Mouse (Mus musculus) forebrain, embryonic 10.5 days (tissue): ENCODE measurements around the gene Arid2. TPM values are rescaled to one million over a fixed set of nuclear protein-coding genes. Genes with fewer than 3 reads are reported as not detected.
A peak's percentile ranks its signal among the peaks of the same experiment; 100 is the strongest.

Experiments
- DNase-seq: peaks from one replicate; pipeline ENCODE4 v3.0.0-alpha.2; 2017; ENCODE audit warnings: low spot score; ENCODE audit errors: extremely low spot score
- H3K27ac ChIP-seq: fragments of 300-500 bp; sonication (generic); 2 replicates; pipeline ENCODE4 v1.5.1; 2016; ENCODE audit warnings: mild to moderate bottlenecking
- H3K27me3 ChIP-seq: fragments of 300-500 bp; sonication (generic); 2 replicates; pipeline ENCODE4 v1.6.1; 2016; ENCODE audit warnings: mild to moderate bottlenecking; ENCODE audit not compliant: poor library complexity, severe bottlenecking
- H3K36me3 ChIP-seq: fragments of 300-500 bp; sonication (generic); replicated peaks from 2 replicates; pipeline ENCODE4 v1.6.1; 2016; ENCODE audit warnings: mild to moderate bottlenecking, moderate library complexity
- H3K4me1 ChIP-seq: fragments of 300-500 bp; sonication (generic); 2 replicates; pipeline ENCODE4 v1.6.1; 2016
- H3K4me3 ChIP-seq: fragments of 300-500 bp; sonication (generic); 2 replicates; pipeline ENCODE4 v1.5.1; 2016; ENCODE audit warnings: mild to moderate bottlenecking, moderate library complexity
- H3K9me3 ChIP-seq: fragments of 300-500 bp; sonication (generic); 2 replicates; pipeline ENCODE4 v1.6.1; 2016; ENCODE audit warnings: mild to moderate bottlenecking, moderate library complexity
- WGBS: fragments of 180-500 bp; shearing (Covaris S2); methylation state at CpG from one replicate; pipeline ENCODE4 v1.1.7; 2016; 5-methylcytosine and 5-hydroxymethylcytosine counted together
- polyA plus RNA-seq: library from polyadenylated mRNA; unstranded; fragments of >200 nt; fragmentation: Nextera tagmentation; extraction: Ambion mirVana; gene quantifications from 2 replicates; pipeline ENCODE4 v1.2.1, GENCODE M21; 2016

Arid2 gene
- polyA plus RNA-seq, 1 experiment from 2014 or later, result 28.7 TPM

- Histone ChIP-seq H3K27ac (no peak overlapping the region), H3K4me1 (peaks cover 6% of the 10 kb centered on the region; the same call in 1 of the 2 replicates), H3K27me3 (no peaks in the 10 kb centered on the region), H3K4me3 (no peak overlapping the region), H3K9me3 (no peaks in the 10 kb centered on the region), H3K36me3 (peaks cover 88% of the 10 kb centered on the region)
- 95% methylated on average over 2 of the region's 2 CpGs for WGBS
- no peak for DNase-seq
These were observed 13.0 kb upstream of the Arid2 start for GRCm38 (mm10) chr15:96274341-96274740.

- Histone ChIP-seq H3K4me3 (no peak overlapping the region), H3K27ac (no peak overlapping the region), H3K9me3 (peaks cover 3% of the 10 kb centered on the region), H3K27me3 (no peaks in the 10 kb centered on the region), H3K4me1 (peaks cover 6% of the 10 kb centered on the region; the same call in 1 of the 2 replicates), H3K36me3 (peaks cover 88% of the 10 kb centered on the region)
- no peak for DNase-seq
- 85% methylated on average over 2 of the region's 2 CpGs for WGBS
These were observed 12.1 kb upstream of the Arid2 start for GRCm38 (mm10) chr15:96275198-96275597.

- 94% methylated on average over 9 of the region's 9 CpGs for WGBS
- Histone ChIP-seq H3K27me3 (no peaks in the 10 kb centered on the region), H3K27ac (no peak overlapping the region), H3K36me3 (peaks cover 91% of the 10 kb centered on the region), H3K4me1 (peaks cover 6% of the 10 kb centered on the region; the same call in 1 of the 2 replicates), H3K4me3 (no peak overlapping the region), H3K9me3 (peaks cover 8% of the 10 kb centered on the region)
- no peak for DNase-seq
These were observed 11.4 kb upstream of the Arid2 start for GRCm38 (mm10) chr15:96275810-96276493.

DNA sequence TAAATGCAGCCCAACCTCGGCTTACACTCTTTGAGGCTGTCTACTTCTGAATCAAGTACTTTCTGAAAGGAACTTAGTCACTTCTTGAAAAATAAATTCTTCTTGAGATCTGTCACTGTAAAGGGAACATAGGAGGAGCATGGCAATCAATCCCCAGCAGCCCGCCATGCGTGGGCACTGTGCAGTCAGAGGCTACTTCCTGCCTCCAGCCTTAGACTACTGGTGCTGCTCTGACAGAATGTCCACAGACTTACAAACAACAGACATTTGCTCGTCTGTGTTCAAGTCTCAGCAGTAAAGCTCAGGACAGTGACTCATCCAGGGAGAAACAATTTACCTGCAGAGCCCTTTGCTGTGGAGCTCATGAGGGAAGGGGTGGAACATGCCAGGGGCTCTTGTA lies 10.3 kb upstream of the Arid2 start:
- Histone ChIP-seq H3K36me3 (peaks cover 96% of the 10 kb centered on the region), H3K27ac (no peak overlapping the region), H3K4me3 (no peak overlapping the region), H3K4me1 (peaks cover 18% of the 10 kb centered on the region), H3K27me3 (no peaks in the 10 kb centered on the region), H3K9me3 (peaks cover 13% of the 10 kb centered on the region)
- DNase-seq, result no peak
- 94% methylated on average over 4 of the region's 4 CpGs for WGBS

DNA sequence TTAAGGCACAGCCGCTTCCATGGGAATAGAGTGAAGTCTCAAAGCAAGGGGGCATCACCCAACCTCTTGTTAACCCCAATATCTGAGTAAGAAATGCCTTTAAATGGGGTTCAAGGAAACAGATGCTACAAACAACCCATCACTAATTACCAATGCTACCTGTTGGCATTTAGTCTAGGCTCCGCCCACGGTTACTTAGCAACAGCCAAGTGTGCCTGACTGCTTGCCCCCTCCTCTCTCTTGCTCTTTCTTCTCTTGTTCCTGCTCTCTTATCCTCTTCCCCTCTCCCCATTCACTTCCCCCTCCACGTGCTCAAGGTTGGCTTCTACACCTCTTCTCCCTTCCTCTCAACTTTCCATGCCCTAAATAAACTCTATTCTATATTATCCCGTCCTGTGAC lies 6.1 kb upstream of the Arid2 start:
- no peak for DNase-seq
- peaks cover 64% of the 10 kb centered on the region for H3K36me3 ChIP-seq
- H3K4me3 ChIP-seq, result no peak overlapping the region; the same call in 1 of the 2 replicates
- peaks cover 13% of the 10 kb centered on the region for H3K9me3 ChIP-seq
- H3K27ac ChIP-seq, result no peak overlapping the region
- 85% methylated on average over 5 of the region's 5 CpGs for WGBS
- H3K27me3 ChIP-seq, result no peaks in the 10 kb centered on the region
- peaks cover 40% of the 10 kb centered on the region for H3K4me1 ChIP-seq

DNA sequence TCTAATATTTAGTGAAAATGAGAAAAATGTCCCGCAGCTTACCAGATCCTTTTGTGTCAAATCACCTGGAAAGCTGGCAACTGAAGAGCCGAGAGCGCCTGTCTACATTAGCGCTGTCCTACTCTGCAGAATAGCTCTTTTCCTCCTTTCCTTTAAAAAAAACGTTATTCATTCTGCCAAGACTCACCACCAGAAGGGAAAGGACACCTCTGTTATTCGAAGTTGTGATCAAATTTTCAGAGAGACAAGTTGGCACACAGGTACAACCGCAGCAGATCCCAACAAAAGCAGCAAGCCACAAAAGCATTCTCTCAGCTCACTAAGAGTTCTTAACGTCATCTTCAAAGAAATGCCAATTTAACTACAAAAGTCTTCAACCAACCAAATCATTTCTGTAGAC lies 4.2 kb upstream of the Arid2 start:
- H3K36me3 ChIP-seq, result peaks cover 46% of the 10 kb centered on the region
- no peaks in the 10 kb centered on the region for H3K27me3 ChIP-seq
- peak overlapping the region; percentile 93 for H3K4me3 ChIP-seq
- H3K4me1 ChIP-seq, result peaks cover 40% of the 10 kb centered on the region
- 77% methylated on average over 8 of the region's 8 CpGs for WGBS
- no peak overlapping the region for H3K27ac ChIP-seq
- no peak for DNase-seq
- H3K9me3 ChIP-seq, result peaks cover 13% of the 10 kb centered on the region

DNA sequence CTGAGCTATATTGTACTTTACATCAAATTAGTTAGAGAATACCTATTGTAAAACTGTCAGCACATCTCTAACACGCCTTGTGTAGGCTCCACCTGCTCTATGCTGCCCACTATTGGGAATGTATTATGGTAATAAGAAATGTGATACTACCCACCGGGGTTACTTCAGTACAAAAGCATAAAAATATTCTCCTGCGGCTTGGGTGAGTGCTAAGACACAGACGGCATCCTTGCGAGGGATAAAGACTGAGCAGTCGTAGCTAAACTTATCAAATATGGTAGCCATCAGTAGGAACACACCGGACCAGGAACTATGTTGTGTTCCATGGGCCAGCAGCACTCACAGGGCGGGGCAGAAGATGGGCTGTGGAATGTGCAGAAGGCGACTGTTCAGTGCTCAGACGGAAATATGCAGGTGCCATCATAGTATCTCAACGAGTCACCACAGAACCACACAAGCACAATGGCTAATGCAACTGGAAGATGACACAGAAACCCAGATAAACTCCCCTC lies 3.3 kb upstream of the Arid2 start:
- no peaks in the 10 kb centered on the region for H3K27me3 ChIP-seq
- H3K27ac ChIP-seq, result peak overlapping the region; percentile 100
- H3K9me3 ChIP-seq, result peaks cover 13% of the 10 kb centered on the region
- WGBS, result 33% methylated on average over 11 of the region's 11 CpGs
- DNase-seq, result peak; percentile 38
- H3K36me3 ChIP-seq, result peaks cover 37% of the 10 kb centered on the region
- H3K4me1 ChIP-seq, result peaks cover 40% of the 10 kb centered on the region
- peak overlapping the region; percentile 93 for H3K4me3 ChIP-seq

GRCm38 (mm10) chr15:96284711-96285322 lies 2.5 kb upstream of the Arid2 start:
- 0% methylated on average over 63 of the region's 67 CpGs for WGBS
- H3K4me3 ChIP-seq, result peak overlapping the region; percentile 93
- peak; percentile 65 for DNase-seq
- H3K27me3 ChIP-seq, result no peaks in the 10 kb centered on the region
- H3K36me3 ChIP-seq, result peaks cover 29% of the 10 kb centered on the region
- peak overlapping the region; percentile 100 for H3K27ac ChIP-seq
- H3K4me1 ChIP-seq, result peaks cover 48% of the 10 kb centered on the region
- peaks cover 13% of the 10 kb centered on the region for H3K9me3 ChIP-seq

DNA sequence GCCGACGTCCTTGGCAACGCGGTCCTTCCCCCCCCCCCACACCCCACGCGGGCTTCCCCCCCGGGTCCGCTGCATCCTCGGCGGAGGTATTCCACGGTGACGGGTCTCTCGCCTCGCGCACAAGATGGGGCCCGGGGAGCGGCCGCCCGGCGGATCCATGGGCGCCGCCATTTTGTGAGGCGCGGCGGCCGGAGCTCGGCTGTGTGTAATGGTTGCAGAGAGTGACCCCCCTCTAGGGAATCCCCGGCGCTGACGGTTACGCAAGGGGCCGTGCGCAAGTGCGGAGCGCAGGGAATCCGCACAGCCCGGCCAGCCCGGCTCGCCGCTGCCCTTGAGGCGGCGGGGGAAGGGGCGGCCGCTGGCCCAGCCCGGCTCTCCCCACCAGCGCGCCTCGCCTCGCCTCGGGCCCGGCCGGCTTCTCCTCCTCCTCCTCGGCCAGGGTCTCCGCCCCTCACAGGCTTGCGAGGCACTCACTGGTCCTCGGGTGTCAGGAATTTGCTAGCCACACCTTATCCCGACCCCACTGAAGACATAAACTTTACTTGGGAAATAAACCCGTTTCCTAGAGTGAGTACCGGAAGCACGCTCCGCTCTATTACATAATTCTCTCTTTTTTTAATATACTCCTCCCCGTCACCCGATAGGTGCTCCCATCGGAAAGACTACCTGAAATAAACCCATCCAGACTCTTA lies 1.8 kb upstream of the Arid2 start:
- peak overlapping the region; percentile 93 for H3K4me3 ChIP-seq
- H3K36me3 ChIP-seq, result peaks cover 25% of the 10 kb centered on the region
- peak overlapping the region; percentile 100 for H3K27ac ChIP-seq
- under 1% methylated on average over 59 of the region's 64 CpGs for WGBS
- H3K4me1 ChIP-seq, result peaks cover 55% of the 10 kb centered on the region
- peak; percentile 89 for DNase-seq
- H3K9me3 ChIP-seq, result peaks cover 8% of the 10 kb centered on the region; the same call in 1 of the 2 replicates
- no peaks in the 10 kb centered on the region for H3K27me3 ChIP-seq

DNA sequence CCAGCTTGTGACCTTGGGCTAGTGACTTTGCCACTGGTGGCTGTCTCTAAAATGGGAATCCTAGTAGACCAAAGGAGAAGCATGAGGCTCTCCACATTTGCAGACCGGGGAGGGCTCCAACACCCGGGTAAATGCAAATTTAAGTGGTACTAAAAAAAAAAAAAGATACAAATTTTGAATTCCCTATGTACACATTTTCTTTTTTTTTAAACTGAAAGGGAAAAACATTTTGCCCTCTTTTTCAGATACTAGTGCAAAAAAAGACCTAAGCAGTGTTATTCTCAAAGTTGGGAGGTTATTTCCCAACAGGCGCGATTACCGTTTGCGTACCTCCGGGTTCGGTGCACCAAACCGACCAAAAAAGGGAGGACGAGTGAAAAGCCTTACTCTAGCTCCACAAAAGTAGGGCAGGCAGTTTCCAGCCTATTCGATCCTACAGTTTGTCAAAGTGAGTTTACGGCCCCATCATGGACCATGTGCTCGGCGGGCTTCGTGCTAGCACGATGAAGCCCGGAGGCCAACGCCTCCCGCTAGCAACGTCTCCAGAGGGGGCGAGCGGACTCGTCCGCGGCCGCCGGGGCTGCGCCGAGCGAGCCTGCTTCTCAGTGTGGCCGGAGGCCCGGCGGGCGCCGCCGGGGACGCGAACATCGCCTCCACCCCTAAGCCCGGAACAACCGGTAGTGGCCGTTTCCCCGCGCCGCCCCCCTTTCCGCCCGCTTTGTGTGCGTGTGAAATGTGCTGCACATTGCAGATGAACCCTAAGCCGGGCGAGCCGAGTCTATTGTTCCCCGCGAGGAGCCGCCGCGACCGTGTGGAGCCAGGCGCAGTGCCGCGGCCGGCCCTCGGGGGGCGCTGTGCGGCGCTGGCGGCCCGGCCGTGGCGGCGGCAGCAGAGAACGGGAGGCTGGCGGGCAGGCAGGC lies 1.0 kb upstream of the Arid2 start:
- Histone ChIP-seq H3K9me3 (peaks cover 2% of the 10 kb centered on the region; the same call in 1 of the 2 replicates), H3K36me3 (peaks cover 24% of the 10 kb centered on the region), H3K4me1 (peaks cover 56% of the 10 kb centered on the region), H3K27ac (peak overlapping the region; percentile 100), H3K4me3 (peak overlapping the region; percentile 93), H3K27me3 (no peaks in the 10 kb centered on the region)
- DNase-seq, result peak; percentile 93
- under 1% methylated on average over 64 of the region's 72 CpGs for WGBS

- DNase-seq, result no peak
- Histone ChIP-seq H3K4me3 (peak overlapping the region; percentile 93), H3K36me3 (peaks cover 24% of the 10 kb centered on the region), H3K27ac (peak overlapping the region; percentile 100), H3K4me1 (peaks cover 49% of the 10 kb centered on the region), H3K27me3 (no peaks in the 10 kb centered on the region), H3K9me3 (no peaks in the 10 kb centered on the region)
- WGBS, result 10% methylated on average over 13 of the region's 63 CpGs
These were observed 404 bp upstream of the Arid2 start for GRCm38 (mm10) chr15:96286935-96287292.
